18 mouse cellular contexts compared by ENCODE assay signal in genomic region chr7:64847366-64847899, GRCm38 (mm10).
"Had no signal": no experiment of that assay in that cellular context is flagged by ENCODE, and none has a peak within 500 bp of the region (broad histone marks: within the 10 kb centered on the region; RNA-seq: fewer than 3 reads in every experiment).

No protein-coding gene starts in this region.

- H3K27me3 ChIP-seq: midbrain, embryonic 12.5 days; midbrain, embryonic 15.5 days; neural tube, embryonic 15.5 days had no signal

- H3K9ac ChIP-seq: lung, embryonic 14.5 days; midbrain, embryonic 12.5 days; midbrain, embryonic 15.5 days; neural tube, embryonic 13.5 days; neural tube, embryonic 15.5 days had no signal

- H3K27ac ChIP-seq: midbrain, embryonic 10.5 days; midbrain, embryonic 12.5 days; midbrain, embryonic 15.5 days; neural tube, embryonic 13.5 days; neural tube, embryonic 15.5 days had no signal

- H3K4me3 ChIP-seq: midbrain, embryonic 10.5 days; midbrain, embryonic 12.5 days; midbrain, embryonic 15.5 days; myocyte; neural tube, embryonic 13.5 days; neural tube, embryonic 15.5 days had no signal

- H3K36me3 ChIP-seq: midbrain, embryonic 10.5 days; midbrain, embryonic 12.5 days; midbrain, embryonic 15.5 days; neural tube, embryonic 13.5 days; neural tube, embryonic 15.5 days had no signal

- DNase-seq: lung, adult 18-20 months; lung, embryonic 14.5 days; lung, postnatal 10 days; lung, postnatal 4 days; retina, postnatal 1 day; right cerebral cortex, adult 18-20 months; right cerebral cortex, postnatal 25 days; right cerebral cortex, postnatal 4 days; spleen, adult 18-20 months; thymus, adult 18-20 months; thymus, postnatal 14 days; thymus, postnatal 36 days had no signal

- H3K9me3 ChIP-seq: midbrain, embryonic 10.5 days; midbrain, embryonic 12.5 days; midbrain, embryonic 15.5 days; neural tube, embryonic 13.5 days; neural tube, embryonic 15.5 days had no signal

- ATAC-seq: midbrain, embryonic 15.5 days had no signal

- H3K4me2 ChIP-seq: lung, embryonic 14.5 days; midbrain, embryonic 12.5 days; midbrain, embryonic 15.5 days; neural tube, embryonic 13.5 days; neural tube, embryonic 15.5 days had no signal

- H3K4me1 ChIP-seq: midbrain, embryonic 10.5 days; midbrain, embryonic 12.5 days; midbrain, embryonic 15.5 days; neural tube, embryonic 13.5 days; neural tube, embryonic 15.5 days had no signal
